Mouse (Mus musculus): Measurements from ENCODE around the gene Ddx17.

Ddx17 gene

DNA sequence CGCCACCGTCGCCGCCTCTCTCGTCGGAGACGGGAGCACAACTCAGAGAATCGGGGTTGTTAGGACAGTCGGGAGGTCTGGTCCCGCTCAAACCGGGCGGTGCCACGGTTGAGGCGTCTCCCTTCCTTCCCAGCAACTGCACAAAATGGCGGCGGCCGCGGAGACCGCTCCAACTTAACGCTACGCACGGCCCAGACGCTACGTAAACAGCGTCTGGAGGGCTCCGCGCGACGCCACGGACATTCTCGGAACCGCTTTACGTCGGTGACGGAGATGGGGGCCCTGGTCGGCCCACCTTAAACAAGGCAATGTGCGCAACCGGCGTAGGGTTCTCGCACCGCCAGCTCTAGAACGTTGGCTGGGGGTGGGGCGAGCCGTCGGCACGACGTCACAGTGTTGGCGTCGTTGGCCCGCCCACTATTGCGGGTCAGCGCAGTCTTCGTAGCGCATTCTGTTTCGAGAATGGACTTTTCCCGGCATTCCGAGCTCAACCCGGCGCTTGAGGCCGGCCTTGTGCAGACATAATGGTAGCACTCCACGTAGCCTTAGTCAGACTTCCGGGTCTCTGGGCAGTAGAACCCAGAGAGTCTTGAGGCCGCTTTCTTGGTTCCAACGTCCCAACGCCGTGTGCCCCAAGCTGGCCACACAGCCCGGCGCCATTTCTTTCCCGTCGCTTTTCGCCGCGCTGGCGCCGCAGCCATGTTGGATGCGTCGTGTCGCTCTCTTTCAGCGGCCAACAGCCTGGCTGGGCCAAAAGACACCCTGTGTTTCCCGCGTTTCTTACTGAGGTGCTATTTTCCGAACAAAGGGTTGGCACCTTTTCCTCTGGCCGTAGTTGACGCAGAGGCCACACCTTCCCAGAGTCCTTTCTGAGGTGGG is at the start of gene Ddx17:
Gene Ddx17, minus strand, starts transcription at position 332 of the 879 bp plus-strand sequence.
- DNase-seq: peak; percentile 97

- DNase-seq: no peak
These were observed 35.0 kb upstream of the Ddx17 start for GRCm38 (mm10) chr15:79581581-79581980.

GRCm38 (mm10) chr15:79577671-79578426 is 31.3 kb upstream of the Ddx17 start:
- no peak for DNase-seq

DNA sequence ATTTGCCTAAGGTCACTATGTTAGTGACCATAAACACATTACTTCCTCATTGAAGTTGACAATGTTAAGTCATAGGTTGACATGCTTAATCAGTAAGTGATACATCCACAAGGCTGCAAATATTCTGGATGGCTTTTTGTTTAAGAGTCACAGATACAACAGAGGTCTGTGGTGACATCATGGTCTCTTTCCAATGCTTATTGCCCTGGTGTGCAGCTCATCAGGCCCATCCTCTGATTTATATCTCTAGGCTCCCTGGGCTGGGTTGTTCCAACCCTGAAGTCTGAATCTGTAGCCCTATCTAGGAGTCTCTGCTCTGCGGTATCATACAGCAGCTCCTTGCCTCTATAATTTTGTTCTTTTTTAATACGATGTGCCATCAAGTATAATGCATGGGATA is 30.4 kb upstream of the Ddx17 start:
- no peak for DNase-seq

- no peak for DNase-seq
These were observed 29.1 kb upstream of the Ddx17 start for GRCm38 (mm10) chr15:79575543-79576222.

- DNase-seq: no peak
These were observed 15.9 kb upstream of the Ddx17 start for GRCm38 (mm10) chr15:79562417-79562816.

DNA sequence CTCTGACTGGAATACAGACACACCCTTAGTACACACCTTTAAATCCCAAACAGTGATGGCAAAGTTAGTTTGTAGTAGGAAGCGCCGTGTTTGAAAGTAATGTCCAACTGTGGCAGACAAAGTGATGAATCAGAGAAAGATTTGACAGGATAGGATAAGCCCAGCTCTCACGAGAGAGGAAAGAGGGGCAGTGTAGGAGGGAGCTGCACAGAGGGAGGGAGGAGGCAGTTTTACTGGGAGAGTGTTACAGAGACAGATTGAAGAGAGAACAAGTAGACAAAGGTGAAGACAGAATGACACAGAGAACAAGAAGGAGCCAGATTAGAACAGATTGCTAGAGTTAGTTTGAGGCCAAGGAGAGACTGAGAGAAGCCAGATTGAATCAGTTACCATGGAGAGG is 13.1 kb upstream of the Ddx17 start:
- DNase-seq: no peak

GRCm38 (mm10) chr15:79552566-79552965 is 6.0 kb upstream of the Ddx17 start:
- no peak for DNase-seq

DNA sequence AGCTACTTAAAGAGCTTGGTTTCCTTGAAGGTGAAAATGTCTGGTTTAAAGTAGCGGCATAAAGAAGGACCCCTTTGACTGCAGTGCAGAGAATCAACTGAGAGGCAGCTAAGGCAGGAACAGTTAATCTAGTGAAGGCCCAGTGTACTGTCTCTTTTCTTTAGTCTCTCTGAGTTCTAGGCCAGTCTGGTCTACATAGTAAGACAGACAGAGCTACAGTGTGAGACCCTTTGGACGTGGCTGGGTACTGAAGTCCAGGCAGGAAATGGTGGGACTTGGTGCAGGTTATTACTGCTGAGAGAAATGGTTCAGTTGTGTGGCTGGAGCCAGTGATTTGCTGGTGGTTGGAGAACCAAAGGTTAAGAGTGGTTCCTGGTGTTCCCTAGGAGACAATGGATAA is 1.7 kb upstream of the Ddx17 start:
- no peak for DNase-seq

DNA sequence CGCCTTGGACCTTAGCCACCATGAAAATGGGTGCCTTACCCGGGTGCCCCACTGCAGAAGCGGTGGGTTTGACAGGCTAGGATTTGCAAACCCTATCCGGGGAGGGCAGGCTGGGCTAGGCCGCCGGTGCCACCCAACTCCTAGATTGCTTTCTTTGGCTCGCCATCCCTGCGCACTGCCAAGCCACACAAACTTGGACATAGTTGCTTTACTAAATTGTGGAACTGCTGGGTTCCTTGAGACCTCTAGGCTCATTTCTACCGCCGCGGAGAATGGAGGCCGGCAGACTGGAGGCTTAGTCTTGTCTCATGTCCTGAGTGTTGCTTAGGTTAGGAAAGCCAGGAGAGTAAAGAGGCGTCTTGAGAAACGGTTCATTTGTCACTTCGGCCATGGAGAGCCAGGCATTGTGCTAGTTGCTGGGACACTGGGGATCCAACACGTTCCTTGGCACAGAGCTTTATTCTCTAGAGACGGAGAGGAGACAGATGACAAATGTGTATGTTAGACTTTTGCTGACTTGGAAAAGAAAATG is 814 bp upstream of the Ddx17 start:
- DNase-seq: no peak

GRCm38 (mm10) chr15:79545921-79546399 is 581 bp downstream of the Ddx17 start:
- peak; percentile 77 to 90 for DNase-seq

GRCm38 (mm10) chr15:79545496-79545895 is 1.0 kb downstream of the Ddx17 start:
- no peak for DNase-seq

DNA sequence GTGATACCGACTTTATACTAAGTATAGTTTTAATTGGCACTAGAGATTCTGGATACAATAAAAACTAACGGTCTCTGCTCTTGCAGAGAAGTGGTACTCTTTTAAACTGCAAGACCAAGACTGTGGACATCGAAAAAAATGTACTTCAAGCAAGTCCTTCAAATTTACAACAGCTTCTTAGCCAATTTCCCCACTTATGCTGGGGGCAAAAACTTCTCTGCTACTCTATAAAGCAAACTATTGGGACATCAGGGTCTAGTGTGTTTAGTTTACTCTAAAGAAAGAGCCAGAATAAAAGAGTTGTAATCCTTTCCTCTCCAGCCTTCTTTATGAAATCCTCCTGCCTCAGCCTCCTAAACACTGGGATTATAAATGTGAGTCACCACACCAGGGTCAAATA is 2.6 kb downstream of the Ddx17 start:
- no peak for DNase-seq

DNA sequence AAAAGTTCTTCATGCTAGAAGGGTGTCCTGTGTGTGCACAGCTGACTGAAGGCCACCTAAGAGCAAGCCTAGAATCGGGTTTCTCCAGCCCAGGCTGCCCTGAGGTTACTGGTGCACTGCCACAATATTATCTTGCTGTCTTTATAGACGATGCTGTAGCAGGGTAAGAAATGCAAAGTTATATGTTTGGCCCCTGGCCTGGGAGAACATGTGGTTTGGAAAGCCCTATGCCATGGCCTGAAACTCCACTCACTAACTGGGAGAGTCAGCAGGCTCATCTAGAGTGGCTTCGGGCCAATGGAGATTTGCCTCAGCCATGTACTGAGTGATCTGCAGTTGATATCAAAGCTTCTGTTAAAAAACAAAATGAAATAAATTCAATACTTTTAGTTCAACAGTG is 12.7 kb downstream of the Ddx17 start:
- no peak for DNase-seq

GRCm38 (mm10) chr15:79529935-79530334 is 16.6 kb downstream of the Ddx17 start:
- DNase-seq: no peak

DNA sequence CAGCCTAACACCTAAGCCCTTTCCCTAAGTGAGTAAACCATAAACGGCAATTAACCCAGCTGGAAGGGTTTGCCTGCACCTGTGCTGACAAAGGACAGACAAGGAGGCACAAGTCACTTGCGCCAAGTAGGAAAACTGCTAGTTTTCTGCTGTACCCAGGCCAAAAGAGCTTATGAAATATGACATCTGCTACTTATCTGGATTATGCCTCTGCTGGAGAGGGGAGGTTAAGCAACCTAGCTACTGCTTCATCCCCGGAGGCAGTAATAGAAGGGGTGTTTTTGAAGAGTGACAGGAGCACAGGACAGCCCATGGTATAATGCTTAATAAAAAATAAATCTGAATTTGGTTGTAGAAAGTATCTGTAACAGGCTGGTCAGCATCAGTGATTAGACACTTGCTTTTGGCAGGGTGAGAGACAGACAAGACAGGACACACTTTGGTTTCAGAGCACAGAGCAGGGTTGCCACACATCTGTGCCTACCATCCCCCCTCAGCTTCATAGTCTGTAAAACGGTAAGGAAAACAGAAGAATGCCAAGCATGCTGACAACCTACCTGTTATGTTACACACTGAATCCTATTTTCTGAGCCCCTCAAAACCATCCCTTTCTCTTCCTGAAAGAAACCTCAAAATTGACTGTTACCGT is 18.4 kb downstream of the Ddx17 start:
- no peak for DNase-seq

- DNase-seq: no peak
These were observed 19.3 kb downstream of the Ddx17 start for GRCm38 (mm10) chr15:79527192-79527591.

DNA sequence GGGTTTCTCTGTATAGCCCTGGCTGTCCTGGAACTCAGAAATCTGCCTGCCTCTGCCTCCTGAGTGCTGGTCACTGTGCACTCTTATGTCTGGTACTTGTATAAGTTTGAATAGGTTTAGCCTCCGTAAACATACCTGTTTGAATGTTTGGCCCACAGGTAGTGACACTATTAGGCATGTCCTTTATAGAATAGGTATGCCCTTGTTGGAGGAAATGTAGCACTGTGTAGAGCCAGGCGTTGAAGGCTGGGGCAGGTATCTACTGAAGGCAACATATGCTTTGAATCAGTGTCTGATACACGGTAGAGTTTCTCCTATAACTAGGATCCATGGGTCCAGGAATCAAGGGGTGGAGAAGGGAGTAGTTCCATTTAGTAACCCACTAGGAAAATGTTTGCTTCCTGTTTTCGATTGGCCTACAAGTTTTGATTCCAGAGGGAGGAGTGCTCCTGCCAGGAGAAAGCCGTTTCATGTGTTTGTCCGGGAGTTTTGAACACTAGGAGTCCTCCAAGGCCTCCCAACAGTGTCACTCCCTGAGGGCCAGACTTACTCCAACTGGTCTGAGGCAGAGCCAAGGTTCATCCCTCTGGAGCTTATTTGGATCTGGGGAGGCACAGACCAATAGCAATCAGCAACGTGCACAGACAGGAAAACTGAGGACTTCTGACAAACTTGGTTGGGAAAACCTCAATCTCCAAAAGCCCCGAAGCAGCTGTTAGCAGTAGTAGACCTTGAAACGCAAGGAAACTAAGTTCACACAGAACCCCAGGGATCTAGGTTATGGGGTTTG is 20.4 kb downstream of the Ddx17 start:
- peak in 1 of 2 experiments; percentile 23 for DNase-seq

DNA sequence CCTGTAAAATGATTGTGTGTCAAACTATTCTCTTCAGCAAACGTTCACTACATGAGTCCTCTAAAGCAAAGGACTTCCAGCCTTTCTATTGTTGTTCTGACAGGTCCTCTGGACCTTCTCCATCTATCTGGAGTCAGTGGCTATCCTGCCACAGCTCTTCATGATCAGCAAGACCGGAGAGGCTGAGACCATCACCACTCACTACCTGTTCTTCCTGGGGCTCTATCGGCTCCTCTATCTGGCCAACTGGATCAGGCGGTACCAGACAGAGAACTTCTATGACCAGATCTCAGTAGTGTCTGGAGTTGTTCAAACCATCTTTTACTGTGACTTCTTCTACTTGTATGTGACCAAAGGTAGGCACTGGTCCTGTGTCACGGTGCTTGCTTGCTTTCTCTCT is 21.0 kb downstream of the Ddx17 start:
- no peak for DNase-seq

DNA sequence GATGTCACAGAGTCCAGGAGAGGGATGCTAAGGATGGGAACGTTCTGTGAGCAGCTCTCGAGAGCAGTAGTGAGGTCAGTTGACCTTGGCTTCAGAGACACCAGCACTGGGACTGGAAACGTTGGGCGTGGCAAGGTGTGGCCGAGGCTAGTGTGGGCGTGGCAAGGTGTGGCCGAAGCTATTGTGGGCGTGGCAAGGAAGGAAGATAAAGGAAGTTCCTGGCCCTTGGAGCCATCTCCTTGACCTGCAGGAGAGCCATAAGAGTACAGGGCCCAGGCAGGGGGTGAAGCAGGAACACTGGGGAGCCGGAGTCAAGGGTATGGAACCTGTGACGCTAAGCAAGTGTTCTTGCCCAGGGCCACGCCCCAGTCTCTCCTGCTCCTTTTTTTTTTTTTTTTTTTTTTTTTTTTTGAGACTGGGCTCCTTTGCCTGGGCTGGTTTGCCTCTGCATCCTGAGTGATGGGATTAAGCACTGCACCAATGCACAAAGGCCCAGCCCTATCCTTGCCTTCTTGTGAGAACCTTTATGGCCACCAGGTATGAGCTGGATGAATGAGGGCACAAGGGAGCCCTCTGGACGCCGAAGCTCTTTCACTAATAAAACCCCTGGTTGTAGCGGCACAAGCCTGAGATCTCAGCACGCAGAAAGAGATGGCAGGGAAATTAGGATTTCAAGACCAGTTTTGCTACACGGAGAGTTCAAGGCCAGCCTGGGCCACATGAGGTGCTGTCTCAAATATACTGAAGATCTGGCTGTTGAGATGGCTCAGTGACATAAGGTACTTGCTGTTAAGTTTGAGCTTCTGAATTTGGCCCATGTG is 26.9 kb downstream of the Ddx17 start:
- peak in 1 of 2 experiments; percentile 17 for DNase-seq

DNA sequence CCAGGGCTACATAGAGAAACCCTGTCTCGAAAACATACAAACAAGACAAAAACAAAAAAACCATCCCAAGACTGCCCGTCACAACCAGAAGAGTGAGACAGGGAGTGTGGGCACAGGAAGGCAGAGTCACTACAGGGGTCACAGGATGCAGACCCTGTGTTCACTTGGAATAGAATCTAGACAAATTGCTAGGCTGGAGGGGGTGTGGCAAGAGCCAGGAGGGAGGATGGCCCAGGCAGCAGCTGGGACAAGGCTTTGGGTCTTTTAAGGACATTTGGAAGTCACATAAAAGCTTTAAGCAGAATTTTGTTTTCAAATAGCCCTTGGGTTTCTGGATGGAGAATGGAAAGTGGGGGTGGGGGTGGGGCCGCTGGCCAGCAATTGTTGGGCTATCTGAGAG is 28.0 kb downstream of the Ddx17 start:
- DNase-seq: peak in 1 of 2 experiments; percentile 34

Measured in kidney, postnatal 25 days (tissue).